Mouse (Mus musculus): ENCODE data around the gene Zfp69. TPM values are rescaled to one million over a fixed set of nuclear protein-coding genes. Genes with fewer than 3 reads are reported as not detected.

The Zfp69 gene
- polyA plus RNA-seq, 1 experiment from 2014 or later, result 7.9 TPM

- no peak overlapping the region for H3K9ac ChIP-seq
- H3K27me3 ChIP-seq, result peaks cover 6% of the 10 kb centered on the region; the same call in 1 of the 2 replicates
- H3K27ac ChIP-seq (replicated peaks), result no peak overlapping the region
- no peaks in the 10 kb centered on the region for H3K36me3 ChIP-seq
- H3K9me3 ChIP-seq (replicated peaks), result no peaks in the 10 kb centered on the region
- no peak for ATAC-seq (ENCODE audit: insufficient number of reproducible peaks, low FRiP score, low TSS enrichment, low read depth)
- no peak overlapping the region for H3K4me2 ChIP-seq (replicated peaks)
- H3K4me3 ChIP-seq (replicated peaks), result no peak overlapping the region
- no peaks in the 10 kb centered on the region for H3K4me1 ChIP-seq
- 70% methylated on average over 7 of the region's 7 CpGs for WGBS
Observed at GRCm38 (mm10) chr4:120895810-120896584, 55.5 kb downstream of the Zfp69 start.

DNA sequence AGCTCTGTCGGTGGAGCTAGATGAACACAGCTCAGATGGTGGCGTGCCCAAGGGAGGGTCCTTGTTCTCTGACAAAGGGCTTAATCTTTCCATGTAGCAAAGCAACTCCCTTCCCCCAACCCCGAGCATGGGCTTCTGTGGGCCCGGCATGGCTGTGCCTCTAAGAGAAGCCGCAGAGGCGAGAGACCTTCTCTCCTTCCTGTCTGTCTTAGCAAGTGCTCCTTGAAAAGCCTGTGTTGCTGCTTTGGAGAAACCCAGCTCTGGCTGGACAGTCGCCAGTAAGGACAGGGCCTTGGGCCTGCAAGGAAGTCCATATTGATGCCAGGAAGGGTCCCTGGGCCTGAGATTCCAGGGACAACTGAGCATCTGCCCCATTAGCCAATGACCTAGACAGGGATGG, 56.3 kb downstream of the Zfp69 start:
- ATAC-seq (ENCODE audit: insufficient number of reproducible peaks, low FRiP score, low TSS enrichment, low read depth), result no peak
- Histone ChIP-seq H3K9ac (no peak overlapping the region), H3K36me3 (no peaks in the 10 kb centered on the region), H3K27ac (replicated peaks) (no peak overlapping the region), H3K4me2 (replicated peaks) (no peak overlapping the region), H3K4me3 (replicated peaks) (no peak overlapping the region), H3K4me1 (no peaks in the 10 kb centered on the region), H3K9me3 (replicated peaks) (no peaks in the 10 kb centered on the region), H3K27me3 (peaks cover 6% of the 10 kb centered on the region; the same call in 1 of the 2 replicates)
- WGBS, result 84% methylated on average over 7 of the region's 7 CpGs

DNA sequence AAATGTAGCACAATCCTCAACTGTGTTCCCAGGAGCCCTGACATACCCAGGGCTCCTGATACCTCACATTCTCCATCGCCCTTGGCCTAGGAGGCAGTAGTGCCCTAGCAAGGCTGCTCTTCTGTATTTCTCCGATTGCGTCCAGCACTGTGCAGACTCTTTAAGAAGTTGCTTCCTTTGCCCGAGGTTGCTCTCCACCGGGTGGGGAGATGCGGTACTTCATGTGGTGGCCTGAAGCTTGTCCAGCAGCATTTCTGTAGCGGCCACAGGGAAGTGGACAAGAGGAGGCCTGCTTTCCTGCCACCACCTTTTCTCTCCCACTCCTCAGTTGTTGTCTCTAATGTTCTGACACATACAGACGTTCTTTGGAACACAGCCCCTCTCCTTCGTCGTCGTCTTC, 56.9 kb downstream of the Zfp69 start:
- H3K9ac ChIP-seq, result no peak overlapping the region
- no peak overlapping the region for H3K4me2 ChIP-seq (replicated peaks)
- H3K9me3 ChIP-seq (replicated peaks), result no peaks in the 10 kb centered on the region
- ATAC-seq (ENCODE audit: insufficient number of reproducible peaks, low FRiP score, low TSS enrichment, low read depth), result no peak
- no peaks in the 10 kb centered on the region for H3K4me1 ChIP-seq
- 73% methylated on average over 11 of the region's 11 CpGs for WGBS
- H3K36me3 ChIP-seq, result no peaks in the 10 kb centered on the region
- peaks cover 6% of the 10 kb centered on the region; the same call in 1 of the 2 replicates for H3K27me3 ChIP-seq
- no peak overlapping the region for H3K4me3 ChIP-seq (replicated peaks)
- H3K27ac ChIP-seq (replicated peaks), result no peak overlapping the region

DNA sequence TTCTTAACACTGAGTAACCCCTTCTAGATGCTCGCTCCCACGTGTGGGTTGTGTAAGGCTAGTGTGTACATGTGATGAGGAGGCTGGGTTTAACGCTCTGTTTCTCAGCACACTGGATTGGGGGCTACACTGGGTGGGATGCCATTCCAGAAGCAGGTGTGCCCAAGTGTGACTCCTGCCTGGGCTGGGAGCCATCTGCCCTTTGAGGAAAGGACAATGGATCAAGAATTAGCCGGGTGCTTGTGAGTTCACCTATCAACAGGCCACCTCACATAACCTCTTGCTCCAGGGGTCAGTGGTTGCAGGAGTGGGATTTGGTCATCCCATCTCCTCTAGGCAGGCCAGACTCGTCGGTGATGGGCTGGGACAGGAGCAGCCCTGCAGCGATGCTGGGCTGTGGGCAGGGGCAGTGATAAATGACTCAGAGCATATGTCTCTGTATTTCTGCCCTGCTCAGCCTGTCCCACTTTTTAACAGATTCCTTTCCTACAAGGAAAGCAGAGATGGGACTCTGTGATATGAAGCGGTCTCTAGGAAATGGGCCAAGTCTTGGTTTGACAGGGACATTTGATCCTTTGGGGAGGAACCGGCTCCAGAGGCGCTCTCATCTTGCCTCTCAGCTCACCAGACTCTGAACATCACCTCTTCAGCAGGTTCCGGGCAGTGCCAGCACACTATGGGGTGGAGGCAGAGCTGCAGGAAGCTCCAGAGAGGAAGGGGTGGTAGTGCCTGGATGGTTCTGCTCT, 57.7 kb downstream of the Zfp69 start:
- Histone ChIP-seq H3K27ac (replicated peaks) (no peak overlapping the region), H3K4me2 (replicated peaks) (no peak overlapping the region), H3K36me3 (no peaks in the 10 kb centered on the region), H3K27me3 (peaks cover 6% of the 10 kb centered on the region; the same call in 1 of the 2 replicates), H3K9ac (no peak overlapping the region), H3K4me3 (replicated peaks) (no peak overlapping the region), H3K9me3 (replicated peaks) (no peaks in the 10 kb centered on the region), H3K4me1 (no peaks in the 10 kb centered on the region)
- WGBS, result 51% methylated on average over 11 of the region's 11 CpGs
- ATAC-seq (ENCODE audit: insufficient number of reproducible peaks, low FRiP score, low TSS enrichment, low read depth), result no peak

GRCm38 (mm10) chr4:120892516-120892915, 59.0 kb downstream of the Zfp69 start:
- H3K27me3 ChIP-seq, result peaks cover 6% of the 10 kb centered on the region; the same call in 1 of the 2 replicates
- no peaks in the 10 kb centered on the region for H3K4me1 ChIP-seq
- H3K4me3 ChIP-seq (replicated peaks), result no peak overlapping the region
- no peaks in the 10 kb centered on the region for H3K9me3 ChIP-seq (replicated peaks)
- no peak overlapping the region for H3K4me2 ChIP-seq (replicated peaks)
- no peak overlapping the region for H3K27ac ChIP-seq (replicated peaks)
- ATAC-seq (ENCODE audit: insufficient number of reproducible peaks, low FRiP score, low TSS enrichment, low read depth), result no peak
- H3K9ac ChIP-seq, result no peak overlapping the region
- 70% methylated on average over 1 of the region's 1 CpGs for WGBS
- no peaks in the 10 kb centered on the region for H3K36me3 ChIP-seq

GRCm38 (mm10) chr4:120891960-120892359, 59.5 kb downstream of the Zfp69 start:
- H3K4me3 ChIP-seq (replicated peaks), result no peak overlapping the region
- no peaks in the 10 kb centered on the region for H3K36me3 ChIP-seq
- no peak overlapping the region for H3K27ac ChIP-seq (replicated peaks)
- ATAC-seq (ENCODE audit: insufficient number of reproducible peaks, low FRiP score, low TSS enrichment, low read depth), result no peak
- H3K9me3 ChIP-seq (replicated peaks), result no peaks in the 10 kb centered on the region
- H3K9ac ChIP-seq, result no peak overlapping the region
- peaks cover 6% of the 10 kb centered on the region; the same call in 1 of the 2 replicates for H3K27me3 ChIP-seq
- H3K4me2 ChIP-seq (replicated peaks), result no peak overlapping the region
- no peaks in the 10 kb centered on the region for H3K4me1 ChIP-seq

DNA sequence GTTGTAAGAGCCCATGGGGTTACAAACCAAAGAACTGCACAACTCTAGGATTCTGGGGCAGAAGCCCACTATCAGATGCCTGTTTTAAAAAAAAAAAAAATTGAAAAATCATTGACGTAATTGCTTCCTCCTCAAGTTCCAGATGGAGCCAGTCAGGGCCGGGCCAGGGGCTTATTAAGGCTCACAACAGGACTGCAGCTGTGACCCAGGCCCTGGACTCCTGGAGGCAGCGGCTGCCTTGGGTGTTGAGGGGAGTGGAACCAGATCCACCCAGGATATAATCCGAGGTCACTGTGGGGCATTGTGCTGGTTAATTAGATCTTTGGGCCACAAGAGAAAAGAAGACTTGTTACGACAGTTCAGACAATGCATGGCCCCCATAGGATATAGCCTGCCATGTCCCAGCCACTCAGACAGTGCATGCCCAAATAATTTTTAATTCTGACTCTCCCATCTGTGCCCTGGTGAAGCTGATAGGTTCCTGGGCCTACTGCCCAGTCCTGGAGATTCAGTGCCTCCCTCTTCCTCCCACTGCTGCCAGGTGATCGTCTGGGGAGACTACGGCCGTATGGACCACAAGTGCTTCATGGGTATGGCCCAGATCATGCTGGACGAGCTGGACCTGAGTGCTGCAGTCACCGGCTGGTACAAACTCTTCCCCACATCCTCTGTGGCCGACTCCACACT, 60.6 kb downstream of the Zfp69 start:
- Histone ChIP-seq H3K36me3 (no peaks in the 10 kb centered on the region), H3K27me3 (peaks cover 6% of the 10 kb centered on the region; the same call in 1 of the 2 replicates), H3K4me3 (replicated peaks) (no peak overlapping the region), H3K27ac (replicated peaks) (no peak overlapping the region), H3K9ac (no peak overlapping the region), H3K4me1 (no peaks in the 10 kb centered on the region), H3K9me3 (replicated peaks) (no peaks in the 10 kb centered on the region), H3K4me2 (replicated peaks) (no peak overlapping the region)
- no peak for ATAC-seq (ENCODE audit: insufficient number of reproducible peaks, low FRiP score, low TSS enrichment, low read depth)
- WGBS, result 45% methylated on average over 11 of the region's 11 CpGs

DNA sequence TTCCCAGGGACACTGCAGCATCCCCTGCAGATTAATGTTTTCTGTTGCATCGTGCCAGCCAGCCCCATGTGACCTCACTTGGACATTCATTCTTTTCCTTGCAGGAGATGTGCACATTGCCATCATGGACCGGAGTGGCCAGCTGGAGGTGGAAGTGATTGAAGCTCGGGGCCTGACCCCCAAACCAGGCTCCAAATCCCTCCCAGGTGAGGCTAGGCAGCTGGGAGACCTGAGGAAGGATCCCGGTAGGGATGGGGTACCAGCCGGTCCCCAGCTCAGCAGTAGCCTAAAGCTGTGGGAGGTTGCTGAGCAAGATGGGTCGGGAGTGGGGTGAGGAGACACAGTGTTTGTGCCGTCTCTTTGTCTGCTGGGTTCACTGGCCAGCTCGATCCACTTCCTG, 62.6 kb downstream of the Zfp69 start:
- Histone ChIP-seq H3K27me3 (peaks cover 6% of the 10 kb centered on the region; the same call in 1 of the 2 replicates), H3K4me2 (replicated peaks) (no peak overlapping the region), H3K27ac (replicated peaks) (no peak overlapping the region), H3K4me1 (peaks cover 6% of the 10 kb centered on the region; the same call in 1 of the 2 replicates), H3K9me3 (replicated peaks) (no peaks in the 10 kb centered on the region), H3K36me3 (no peaks in the 10 kb centered on the region), H3K4me3 (replicated peaks) (no peak overlapping the region), H3K9ac (no peak overlapping the region)
- ATAC-seq (ENCODE audit: insufficient number of reproducible peaks, low FRiP score, low TSS enrichment, low read depth), result no peak
- WGBS, result 61% methylated on average over 8 of the region's 8 CpGs

DNA sequence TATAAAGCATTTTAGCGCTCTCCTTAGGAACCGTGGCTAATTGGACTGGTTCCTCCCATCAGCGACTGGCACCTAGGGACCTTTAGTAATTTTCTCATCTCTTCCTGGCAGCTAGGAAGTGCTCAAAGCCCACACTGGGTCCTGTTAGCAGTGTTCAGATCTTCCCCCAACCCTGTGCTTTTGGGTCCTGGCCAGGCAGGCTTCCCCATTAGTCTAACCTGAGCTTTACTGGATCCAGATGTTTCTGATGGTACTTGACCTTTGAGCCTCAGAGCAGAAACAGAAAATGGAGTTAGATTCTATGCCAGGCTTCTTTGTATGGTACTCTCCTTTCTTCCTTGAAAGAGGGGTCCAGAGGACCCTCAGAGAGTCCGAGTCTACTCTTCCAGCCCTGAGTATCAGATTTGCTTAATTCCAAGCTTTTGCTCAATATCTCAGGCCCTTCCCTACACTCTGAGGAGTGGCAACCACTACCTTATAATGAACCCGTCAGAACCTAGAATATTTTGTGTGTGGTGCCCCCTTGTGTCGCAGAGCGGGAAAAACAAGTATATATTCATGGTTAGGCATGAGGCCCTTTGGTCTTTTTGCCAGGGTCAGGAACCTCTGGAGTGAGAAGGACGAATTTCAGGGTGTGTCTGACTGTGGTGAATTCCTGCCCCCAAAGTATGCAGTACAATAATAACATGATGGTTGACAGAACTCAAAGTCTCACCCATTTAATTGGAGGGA, 64.0 kb downstream of the Zfp69 start:
- Histone ChIP-seq H3K4me2 (replicated peaks) (no peak overlapping the region), H3K9me3 (replicated peaks) (no peaks in the 10 kb centered on the region), H3K4me3 (replicated peaks) (no peak overlapping the region), H3K27me3 (no peaks in the 10 kb centered on the region), H3K9ac (no peak overlapping the region), H3K4me1 (peaks cover 6% of the 10 kb centered on the region; the same call in 1 of the 2 replicates), H3K36me3 (no peaks in the 10 kb centered on the region), H3K27ac (replicated peaks) (no peak overlapping the region)
- peak; percentile 54; the same call in 1 of the 2 replicates for ATAC-seq (ENCODE audit: insufficient number of reproducible peaks, low FRiP score, low TSS enrichment, low read depth)
- WGBS, result 19% methylated on average over 8 of the region's 8 CpGs

DNA sequence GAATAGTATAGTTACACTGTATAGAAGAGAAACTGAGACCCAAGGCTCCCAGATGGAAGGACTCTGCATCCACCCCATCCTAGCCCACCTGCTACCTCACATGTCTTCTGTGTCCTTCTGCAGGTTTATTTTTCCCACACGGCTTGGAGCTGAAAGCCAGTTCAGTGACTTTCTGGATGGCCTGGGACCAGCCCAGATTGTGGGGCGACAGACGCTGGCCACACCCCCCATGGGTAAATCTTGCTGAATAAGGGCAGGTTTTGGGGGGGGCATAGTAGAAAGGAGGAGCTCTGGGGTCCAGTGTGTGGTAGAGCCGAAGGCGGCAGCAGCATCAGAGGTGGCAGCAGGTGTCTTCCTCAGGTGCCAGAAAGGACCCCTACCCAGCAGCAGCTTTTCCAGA, 64.7 kb downstream of the Zfp69 start:
- no peak overlapping the region for H3K4me3 ChIP-seq (replicated peaks)
- H3K4me1 ChIP-seq, result peaks cover 6% of the 10 kb centered on the region; the same call in 1 of the 2 replicates
- WGBS, result 76% methylated on average over 5 of the region's 5 CpGs
- no peaks in the 10 kb centered on the region for H3K36me3 ChIP-seq
- H3K9ac ChIP-seq, result no peak overlapping the region
- no peak overlapping the region for H3K4me2 ChIP-seq (replicated peaks)
- no peak overlapping the region for H3K27ac ChIP-seq (replicated peaks)
- H3K9me3 ChIP-seq (replicated peaks), result no peaks in the 10 kb centered on the region
- no peaks in the 10 kb centered on the region for H3K27me3 ChIP-seq
- ATAC-seq (ENCODE audit: insufficient number of reproducible peaks, low FRiP score, low TSS enrichment, low read depth), result no peak

Data from embryonic facial prominence, embryonic 15.5 days (tissue).